Mouse (Mus musculus) heart, adult 2 months (tissue): ENCODE results near the gene Rpsa.

ENCODE experiments used
- CTCF ChIP-seq: fragments of 200-600 bp; IDR thresholded peaks from 2 replicates; pipeline ENCODE4 v1.8.1; 2022; ENCODE audit warnings: antibody characterized with exemption, mild to moderate bottlenecking, moderate library complexity
- EP300 ChIP-seq: fragments of 200-500 bp; IDR thresholded peaks from 2 replicates; pipeline ENCODE4 v1.6.1; 2011; ENCODE audit warnings: low read depth, low read length, control low read depth; ENCODE audit not compliant: insufficient read depth
- POLR2A ChIP-seq: fragments of 200-500 bp; IDR thresholded peaks from 2 replicates; pipeline ENCODE4 v1.6.1; 2011; ENCODE audit warnings: mild to moderate bottlenecking, low read depth, low read length, control low read depth; ENCODE audit not compliant: insufficient read depth

GRCm38 (mm10) chr9:120171295-120171694 lies 43.8 kb downstream of the Rpsa start:
- TF ChIP-seq POLR2A = no peak
- TF ChIP-seq EP300 = no peak
- peak; percentile 72 for TF ChIP-seq CTCF
